Mouse (Mus musculus): ENCODE data around the gene Ruvbl1.

- TF ChIP-seq CTCF (IDR thresholded peaks at IDR 0.05; ENCODE audit: borderline replicate concordance, extremely low read depth, insufficient read depth, insufficient read length) (no peak), POLR2A (IDR thresholded peaks at IDR 0.05; ENCODE audit: borderline replicate concordance, extremely low read depth, insufficient read depth, insufficient read length, poor library complexity, severe bottlenecking) (no peak)
These were observed 49.3 kb downstream of the Ruvbl1 start for GRCm38 (mm10) chr6:88514546-88514945.
